Mouse (Mus musculus) intestine, embryonic 14.5 days (tissue): Measurements from ENCODE around the gene Ces1a. TPM values are rescaled to one million over a fixed set of nuclear protein-coding genes. Genes with fewer than 3 reads are reported as not detected.

Source experiments
- ATAC-seq: fragments of 200-750 bp; cut with Nextera tagmentation; replicated peaks from 2 replicates; pipeline ENCODE4 v1.8.0; 2017; ENCODE audit warnings: low read depth, moderate number of reproducible peaks, moderate TSS enrichment, moderate library complexity; ENCODE audit not compliant: low FRiP score, low TSS enrichment
- DNase-seq: peaks from one replicate; pipeline ENCODE4 v3.0.0-alpha.2; 2018; ENCODE audit warnings: low spot score
- H3K27ac ChIP-seq: fragments of 300-500 bp; sonication (generic); 2 replicates; pipeline ENCODE4 v1.5.1; 2014; ENCODE audit warnings: low read depth, mild to moderate bottlenecking, control low read depth
- H3K27me3 ChIP-seq: fragments of 300-500 bp; sonication (generic); replicated peaks from 2 replicates; pipeline ENCODE4 v1.6.1; 2014; ENCODE audit warnings: low read length, control low read depth; ENCODE audit not compliant: control insufficient read depth, insufficient read depth
- H3K36me3 ChIP-seq: fragments of 300-500 bp; sonication (generic); 2 replicates; pipeline ENCODE4 v1.6.1; 2014; ENCODE audit warnings: low read length, control low read depth; ENCODE audit not compliant: control insufficient read depth, insufficient read depth
- H3K4me1 ChIP-seq: fragments of 300-500 bp; sonication (generic); replicated peaks from 2 replicates; pipeline ENCODE4 v1.6.1; 2014; ENCODE audit warnings: low read length, control low read depth, mixed read lengths; ENCODE audit not compliant: control insufficient read depth, insufficient read depth
- H3K4me2 ChIP-seq: fragments of 300-500 bp; sonication (generic); 2 replicates; pipeline ENCODE4 v1.6.1; 2014; ENCODE audit warnings: low read length
- H3K4me3 ChIP-seq: fragments of 300-500 bp; sonication (generic); 2 replicates; pipeline ENCODE4 v1.5.1; 2014; ENCODE audit warnings: low read depth, low read length, control low read depth, mixed read lengths
- H3K9ac ChIP-seq: fragments of 300-500 bp; sonication (generic); 2 replicates; pipeline ENCODE4 v1.6.1; 2014; ENCODE audit warnings: mild to moderate bottlenecking, low read length
- H3K9me3 ChIP-seq: fragments of 300-500 bp; sonication (generic); 2 replicates; pipeline ENCODE4 v1.6.1; 2016; ENCODE audit warnings: low read length, control low read depth; ENCODE audit not compliant: control insufficient read depth
- WGBS: fragments of 180-500 bp; shearing (Covaris S2); extraction: QIAGEN DNeasy Blood & Tissue Kit; methylation state at CpG from one replicate; pipeline ENCODE4 v1.1.7; 2014; 5-methylcytosine and 5-hydroxymethylcytosine counted together
- polyA plus RNA-seq: library from polyadenylated mRNA; unstranded; fragments of >200 nt; fragmentation: Nextera tagmentation; extraction: Ambion mirVana; gene quantifications from 2 replicates; pipeline ENCODE4 v1.2.1, GENCODE M21; 2014

The Ces1a gene
- polyA plus RNA-seq: not detected in 2 replicates

DNA sequence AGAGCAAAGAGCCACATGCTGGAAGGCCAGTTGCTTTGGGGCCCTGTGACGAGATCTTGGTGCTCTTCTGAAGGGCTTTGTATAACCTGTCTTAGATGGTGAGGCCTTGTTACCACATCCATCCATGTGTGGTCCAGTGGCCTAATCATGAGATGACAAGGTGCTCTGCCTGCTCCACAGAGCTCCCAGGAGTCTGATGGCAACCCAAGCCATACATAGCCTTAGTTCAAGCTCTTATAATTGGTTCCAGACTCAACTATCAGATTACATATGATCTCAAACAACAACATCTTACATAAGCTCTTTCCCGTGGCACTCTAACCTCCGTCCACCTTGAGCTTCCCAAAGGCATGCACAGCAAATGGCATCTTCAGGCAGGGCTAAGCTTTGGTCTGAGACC is at the start of gene Ces1a:
TSS of gene Ces1a (minus strand) at position 101 of the 400 bp plus-strand sequence.
- Histone ChIP-seq H3K27me3 (no peaks in the 10 kb centered on the region), H3K4me3 (no peak within 1 kb of the TSS), H3K27ac (no peak within 1 kb of the TSS), H3K4me1 (no peaks in the 10 kb centered on the region), H3K36me3 (no peaks in the 10 kb centered on the region), H3K9me3 (no peaks in the 10 kb centered on the region), H3K9ac (no peak within 1 kb of the TSS), H3K4me2 (no peak within 1 kb of the TSS)
- DNase-seq (no peak), ATAC-seq (no peak)
- 79% methylated on average over 3 of the region's 3 CpGs for WGBS

DNA sequence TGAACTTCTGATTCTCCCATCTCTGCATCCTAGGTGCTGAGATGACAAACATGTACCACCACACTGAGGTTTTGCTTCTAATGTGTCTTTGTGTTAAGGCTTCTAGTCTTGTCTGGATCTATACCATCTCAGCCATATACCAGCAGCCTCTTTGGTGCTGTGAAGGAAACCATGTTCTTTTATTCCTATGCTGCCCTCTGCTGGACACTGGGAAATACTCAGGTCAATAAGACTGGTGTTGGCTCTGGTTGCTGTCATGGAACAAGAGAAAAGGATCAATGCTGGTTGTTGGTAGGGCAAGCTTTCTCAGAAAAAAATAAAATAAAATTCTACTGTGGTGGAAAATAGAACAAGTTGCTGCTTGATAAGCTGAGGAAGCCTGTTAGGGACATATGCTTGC is 47.4 kb upstream of the Ces1a start:
- H3K4me3 ChIP-seq: no peak overlapping the region
- H3K27me3 ChIP-seq: no peaks in the 10 kb centered on the region
- no peak overlapping the region for H3K27ac ChIP-seq
- no peak overlapping the region for H3K9ac ChIP-seq
- DNase-seq: peak; percentile 68
- H3K36me3 ChIP-seq: no peaks in the 10 kb centered on the region
- no peaks in the 10 kb centered on the region for H3K9me3 ChIP-seq
- H3K4me1 ChIP-seq: no peaks in the 10 kb centered on the region
- H3K4me2 ChIP-seq: no peak overlapping the region
- ATAC-seq: no peak

DNA sequence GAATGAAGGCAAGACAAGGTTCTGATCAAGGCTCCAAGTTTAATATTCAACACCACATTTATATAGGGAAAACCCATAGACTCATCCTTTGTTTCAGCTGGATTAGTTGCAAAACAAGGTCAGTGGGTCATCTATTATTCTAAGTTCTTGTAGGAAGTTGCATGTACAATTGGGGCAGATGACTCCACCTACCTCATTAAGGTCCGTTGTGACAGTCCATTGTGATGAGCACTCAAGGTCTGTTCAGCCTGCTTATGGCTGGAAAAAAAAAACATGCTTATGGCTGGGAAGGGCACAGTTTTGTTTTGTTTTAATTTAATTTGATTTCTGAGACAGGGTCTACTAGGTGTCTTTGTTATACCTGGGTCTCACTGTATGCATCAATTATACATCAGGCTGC is 43.3 kb upstream of the Ces1a start:
- no peaks in the 10 kb centered on the region for H3K36me3 ChIP-seq
- DNase-seq (no peak), ATAC-seq (no peak)
- H3K27me3 ChIP-seq: no peaks in the 10 kb centered on the region
- no peak overlapping the region for H3K4me2 ChIP-seq
- H3K27ac ChIP-seq: no peak overlapping the region
- H3K4me3 ChIP-seq: no peak overlapping the region
- H3K9me3 ChIP-seq: no peaks in the 10 kb centered on the region
- no peak overlapping the region for H3K9ac ChIP-seq
- WGBS: 69% methylated on average over 1 of the region's 1 CpGs
- H3K4me1 ChIP-seq: no peaks in the 10 kb centered on the region

DNA sequence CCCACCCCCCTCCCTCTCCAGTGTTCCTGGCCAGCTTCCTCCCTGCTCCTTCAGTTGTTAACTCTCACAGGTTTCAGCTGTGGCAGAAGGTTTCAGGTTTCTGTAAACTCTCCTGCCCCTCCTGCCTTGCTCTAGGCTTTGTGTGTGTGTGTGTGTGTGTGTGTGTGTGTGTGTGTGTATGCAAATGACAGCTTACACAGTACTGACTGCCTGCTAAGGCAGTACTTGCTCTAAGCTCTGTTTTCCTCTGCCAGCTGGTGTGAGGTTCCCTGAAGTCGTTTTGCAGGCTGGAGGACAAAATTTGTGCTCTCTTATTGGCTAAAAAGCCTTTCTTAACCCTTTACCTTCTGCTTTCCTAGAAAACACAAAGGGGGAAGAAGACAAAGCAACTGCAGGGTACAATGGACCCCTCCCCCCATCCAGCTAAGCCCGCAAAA is 40.7 kb upstream of the Ces1a start:
- Histone ChIP-seq H3K36me3 (no peaks in the 10 kb centered on the region), H3K27ac (no peak overlapping the region), H3K9ac (no peak overlapping the region), H3K4me1 (no peaks in the 10 kb centered on the region), H3K4me2 (peak overlapping the region; percentile 33; the same call in 1 of the 2 replicates), H3K9me3 (no peaks in the 10 kb centered on the region), H3K4me3 (no peak overlapping the region), H3K27me3 (no peaks in the 10 kb centered on the region)
- ATAC-seq (0 out of 2 replicates have a peak, but pooled peaks have one; percentile 36), DNase-seq (no peak)
- WGBS: 0% methylated on average over 2 of the region's 2 CpGs

DNA sequence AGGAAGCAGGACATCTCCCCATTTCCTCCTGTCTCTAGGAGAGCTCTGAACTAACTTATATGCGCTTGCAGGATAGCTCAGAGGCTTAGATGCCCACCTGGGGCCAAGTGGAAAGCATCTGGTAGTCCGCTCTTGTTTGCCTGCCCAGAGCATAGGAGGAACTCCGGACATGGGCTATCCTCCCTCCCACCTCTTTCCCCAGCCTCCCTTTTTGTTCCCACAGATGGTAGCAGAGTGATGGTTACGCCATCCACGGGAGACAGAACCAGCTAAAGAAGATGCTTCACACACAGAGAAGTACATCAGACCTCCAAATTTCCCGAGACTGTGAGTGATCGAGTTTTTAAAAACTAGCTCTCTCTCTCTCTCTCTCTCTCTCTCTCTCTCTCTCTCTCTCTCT is 40.2 kb upstream of the Ces1a start:
- no peaks in the 10 kb centered on the region for H3K36me3 ChIP-seq
- no peaks in the 10 kb centered on the region for H3K9me3 ChIP-seq
- no peak for ATAC-seq
- peak overlapping the region; percentile 33 for H3K4me2 ChIP-seq
- no peak overlapping the region for H3K27ac ChIP-seq
- H3K9ac ChIP-seq: no peak overlapping the region
- no peaks in the 10 kb centered on the region for H3K27me3 ChIP-seq
- H3K4me3 ChIP-seq: no peak overlapping the region
- DNase-seq: no peak
- H3K4me1 ChIP-seq: no peaks in the 10 kb centered on the region
- WGBS: 23% methylated on average over 7 of the region's 7 CpGs

DNA sequence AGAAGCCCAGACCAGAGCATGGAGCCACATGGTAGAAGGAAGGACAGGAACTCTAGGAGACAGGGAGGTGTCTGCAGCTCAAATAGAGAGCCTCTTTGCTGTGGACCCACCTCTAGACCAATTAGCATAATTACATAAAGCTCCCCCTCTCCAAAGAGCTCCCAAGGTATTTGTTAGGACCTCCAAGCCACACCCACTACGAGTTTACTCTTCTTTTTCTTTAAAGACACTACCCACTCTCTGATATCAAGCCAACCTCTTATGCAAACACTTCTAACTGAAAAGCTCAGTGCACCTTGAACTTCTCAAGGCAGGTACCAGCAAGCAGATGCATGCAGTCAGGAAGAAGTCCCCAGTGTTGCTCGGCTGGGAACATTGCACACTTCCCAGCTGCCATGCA is 31.9 kb upstream of the Ces1a start, which contains the start of gene Ces1b:
TSS of gene Ces1b (minus strand) at position 131 of the 400 bp plus-strand sequence.
- no peak within 1 kb of the TSS for H3K9ac ChIP-seq
- WGBS: 65% methylated on average over 2 of the region's 2 CpGs
- H3K36me3 ChIP-seq: no peaks in the 10 kb centered on the region
- no peak for ATAC-seq
- DNase-seq: no peak
- H3K4me2 ChIP-seq: no peak within 1 kb of the TSS
- H3K27me3 ChIP-seq: no peaks in the 10 kb centered on the region
- no peak within 1 kb of the TSS for H3K4me3 ChIP-seq
- no peak within 1 kb of the TSS for H3K27ac ChIP-seq
- H3K4me1 ChIP-seq: no peaks in the 10 kb centered on the region
- H3K9me3 ChIP-seq: no peaks in the 10 kb centered on the region

DNA sequence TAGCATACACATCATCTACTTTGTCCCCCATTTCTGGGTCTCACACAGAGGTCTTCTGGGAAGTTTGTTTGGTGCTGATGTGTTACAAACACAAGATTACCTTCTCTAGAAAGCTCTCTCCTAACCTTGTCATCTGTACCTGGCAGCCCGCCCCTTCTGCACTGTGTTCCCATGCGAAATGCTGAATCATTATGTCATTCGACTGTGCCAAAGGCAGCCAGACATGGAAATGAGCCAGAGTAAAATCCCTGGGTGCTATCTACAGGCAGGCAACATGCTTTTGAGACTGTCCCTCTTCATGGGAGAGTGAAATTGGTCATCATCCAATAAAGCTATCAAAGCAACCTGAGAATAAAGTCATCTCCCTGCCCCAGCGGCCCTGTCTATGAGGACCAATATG is 27.3 kb upstream of the Ces1a start:
- no peak for DNase-seq
- WGBS: 85% methylated on average over 4 of the region's 4 CpGs
- Histone ChIP-seq H3K36me3 (no peaks in the 10 kb centered on the region), H3K4me1 (no peaks in the 10 kb centered on the region), H3K4me3 (no peak overlapping the region), H3K27ac (no peak overlapping the region), H3K9ac (no peak overlapping the region), H3K27me3 (no peaks in the 10 kb centered on the region), H3K4me2 (no peak overlapping the region), H3K9me3 (no peaks in the 10 kb centered on the region)
- ATAC-seq: no peak

DNA sequence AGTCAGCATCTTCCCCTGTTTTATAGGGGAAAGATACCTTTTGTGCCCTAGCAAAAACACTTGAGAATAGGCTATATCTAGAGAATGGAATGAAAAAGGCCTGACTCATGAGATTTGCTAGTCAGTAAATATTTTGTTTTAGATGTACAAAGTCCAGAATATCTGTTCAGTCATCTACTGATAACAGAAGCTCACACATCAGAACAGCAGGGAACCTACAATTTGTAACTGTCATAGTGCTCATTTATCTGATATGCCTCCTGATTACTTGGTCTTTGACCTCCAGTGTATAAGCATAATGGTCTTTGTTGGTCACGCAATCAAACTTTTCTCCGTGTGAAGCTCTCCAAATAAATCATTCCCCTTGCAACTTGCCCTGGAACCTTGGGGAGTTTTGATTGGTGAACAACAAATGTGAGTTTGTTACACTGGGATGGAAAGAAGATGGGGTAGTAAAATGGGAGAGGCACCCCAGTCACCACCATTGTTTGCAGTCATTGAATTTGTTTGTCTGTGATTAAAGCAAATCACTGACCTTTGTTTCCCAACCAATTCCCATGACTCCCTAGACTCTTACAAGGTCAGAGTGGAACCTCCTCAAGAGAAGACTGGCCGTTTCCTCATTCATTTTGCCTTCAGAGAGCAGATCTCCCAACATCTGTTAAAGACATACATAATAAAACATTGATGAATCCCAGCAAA is 15.6 kb upstream of the Ces1a start:
- WGBS: 49% methylated on average over 3 of the region's 3 CpGs
- Histone ChIP-seq H3K9me3 (no peaks in the 10 kb centered on the region), H3K27me3 (no peaks in the 10 kb centered on the region), H3K4me1 (no peaks in the 10 kb centered on the region), H3K4me2 (no peak overlapping the region), H3K27ac (no peak overlapping the region), H3K4me3 (no peak overlapping the region), H3K36me3 (no peaks in the 10 kb centered on the region), H3K9ac (no peak overlapping the region)
- no peak for DNase-seq
- ATAC-seq: no peak

DNA sequence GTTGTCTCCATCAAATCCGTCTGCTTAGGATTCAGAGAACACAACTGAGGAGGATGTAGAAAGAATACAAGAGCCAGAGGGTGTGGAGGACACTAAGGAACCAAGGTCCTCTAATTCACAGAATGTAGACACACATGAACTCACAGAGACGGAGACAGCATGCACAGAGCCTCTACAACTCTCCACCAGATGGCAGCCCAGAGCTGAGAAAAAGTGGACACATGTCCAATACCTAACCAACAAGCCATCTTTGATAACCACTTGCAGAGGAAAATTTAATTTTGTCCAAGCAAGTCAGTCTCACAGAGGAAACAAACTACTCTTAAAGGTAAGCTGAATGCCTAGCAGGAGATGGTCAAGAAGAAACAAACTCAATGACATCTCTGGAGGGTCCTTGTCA is 11.2 kb upstream of the Ces1a start:
- Histone ChIP-seq H3K27ac (no peak overlapping the region), H3K36me3 (no peaks in the 10 kb centered on the region), H3K4me2 (no peak overlapping the region), H3K9ac (no peak overlapping the region), H3K4me1 (no peaks in the 10 kb centered on the region), H3K4me3 (no peak overlapping the region), H3K27me3 (no peaks in the 10 kb centered on the region), H3K9me3 (no peaks in the 10 kb centered on the region)
- ATAC-seq (no peak), DNase-seq (peak; percentile 88)
- 8% methylated on average over 2 of the region's 2 CpGs for WGBS
